Mouse (Mus musculus) splenic B cell, adult 2 months (primary cell): ENCODE results near the gene Tbx15.

Experiments
- DNase-seq: peaks from one replicate; pipeline ENCODE4 v3.0.0-alpha.2; 2011; ENCODE audit warnings: low read depth, low spot score
- H3K27me3 ChIP-seq: 2 replicates; pipeline ENCODE4 v1.6.1; 2012; ENCODE audit warnings: mild to moderate bottlenecking, low read length, moderate library complexity, mixed read lengths; ENCODE audit not compliant: control insufficient read depth, poor library complexity, insufficient read depth, severe bottlenecking
- H3K36me3 ChIP-seq: 2 replicates; pipeline ENCODE4 v1.6.1; 2012; ENCODE audit warnings: mild to moderate bottlenecking, low read length, moderate library complexity, mixed read lengths; ENCODE audit not compliant: control insufficient read depth, poor library complexity, insufficient read depth, severe bottlenecking

Tbx15 gene

DNA sequence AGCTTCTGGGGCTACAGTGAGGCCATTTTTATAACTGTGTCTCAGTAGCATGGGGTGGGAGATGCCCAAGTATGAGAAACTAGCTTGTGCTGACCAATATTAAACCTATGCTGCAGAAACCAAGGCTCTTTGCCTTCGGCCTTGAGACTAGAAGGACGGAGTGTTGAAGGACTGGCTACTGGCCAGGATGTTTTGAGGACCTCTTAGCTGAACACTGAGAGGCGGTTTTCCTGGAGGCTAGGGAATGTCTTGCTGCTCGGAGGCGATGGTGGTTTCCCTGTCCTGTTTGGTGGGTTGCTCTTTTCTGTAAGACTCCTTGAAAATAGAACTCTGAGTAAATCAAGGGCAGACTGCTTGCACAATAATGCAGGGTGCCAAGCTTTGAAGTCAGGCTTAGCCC, 89.1 kb downstream of the Tbx15 start:
- H3K27me3 ChIP-seq, result no peaks in the 10 kb centered on the region
- no peaks in the 10 kb centered on the region for H3K36me3 ChIP-seq
- DNase-seq, result no peak

DNA sequence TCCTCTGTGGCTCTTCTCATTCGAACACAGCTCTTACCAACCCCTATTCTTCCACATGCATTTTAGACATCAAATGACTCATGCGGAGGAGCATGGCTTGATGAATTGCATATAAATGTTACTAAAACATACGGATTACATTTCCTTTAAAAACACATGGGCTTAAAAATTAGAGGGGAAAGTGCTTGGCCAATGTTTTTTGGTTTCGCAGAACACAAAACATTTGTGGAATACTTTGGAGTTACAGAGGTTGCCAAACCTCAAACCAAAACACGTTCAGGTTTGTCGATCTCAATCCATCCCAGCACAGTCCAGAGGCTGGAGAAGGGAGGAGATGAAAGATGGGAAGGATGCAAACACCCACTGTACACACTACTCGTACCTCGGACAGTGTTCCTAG, 90.9 kb downstream of the Tbx15 start:
- no peak for DNase-seq
- Histone ChIP-seq H3K27me3 (no peaks in the 10 kb centered on the region), H3K36me3 (no peaks in the 10 kb centered on the region)

DNA sequence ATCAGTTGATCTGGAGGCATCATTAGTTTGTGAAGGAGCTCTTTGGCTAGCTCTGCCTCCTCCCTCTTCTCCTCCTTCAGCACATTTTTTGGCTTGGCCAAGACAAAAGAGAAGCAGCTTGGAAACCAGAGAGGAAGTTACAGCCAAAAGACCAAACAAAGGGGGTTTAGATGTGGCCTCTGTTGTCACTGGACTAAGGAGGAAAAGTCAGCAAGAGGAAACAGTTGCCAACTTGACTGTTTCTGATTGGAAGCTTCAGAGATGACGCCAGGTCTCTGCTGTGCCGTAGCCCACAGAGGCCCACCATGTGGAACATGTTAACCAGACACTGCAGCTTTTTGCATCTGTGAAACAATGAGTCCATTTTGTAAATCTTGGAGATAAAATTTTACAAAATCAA, 96.7 kb downstream of the Tbx15 start:
- no peak for DNase-seq
- no peaks in the 10 kb centered on the region for H3K27me3 ChIP-seq
- no peaks in the 10 kb centered on the region for H3K36me3 ChIP-seq

DNA sequence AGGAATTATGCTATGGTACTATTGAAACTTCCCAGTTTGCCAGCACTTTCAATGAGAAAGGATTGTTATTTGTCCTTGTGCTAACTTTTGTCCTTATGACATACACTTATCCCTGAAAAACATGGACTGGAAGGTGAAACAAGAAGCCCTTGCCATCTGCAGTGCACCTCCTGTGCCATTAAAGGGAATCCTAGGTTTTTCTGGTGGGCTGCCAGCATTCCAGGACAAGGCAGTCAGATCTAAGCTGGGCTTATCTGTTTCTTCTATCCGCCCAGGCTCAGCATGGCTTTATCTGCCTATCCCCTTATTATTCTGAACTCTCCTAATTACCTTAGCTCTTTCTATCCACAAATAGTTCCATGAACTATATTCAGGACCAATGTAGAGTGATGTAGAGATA, 98.6 kb downstream of the Tbx15 start:
- Histone ChIP-seq H3K36me3 (no peaks in the 10 kb centered on the region), H3K27me3 (no peaks in the 10 kb centered on the region)
- no peak for DNase-seq

GRCm38 (mm10) chr3:99340021-99340420, 99.8 kb downstream of the Tbx15 start:
- Histone ChIP-seq H3K36me3 (no peaks in the 10 kb centered on the region), H3K27me3 (no peaks in the 10 kb centered on the region)
- DNase-seq, result no peak

DNA sequence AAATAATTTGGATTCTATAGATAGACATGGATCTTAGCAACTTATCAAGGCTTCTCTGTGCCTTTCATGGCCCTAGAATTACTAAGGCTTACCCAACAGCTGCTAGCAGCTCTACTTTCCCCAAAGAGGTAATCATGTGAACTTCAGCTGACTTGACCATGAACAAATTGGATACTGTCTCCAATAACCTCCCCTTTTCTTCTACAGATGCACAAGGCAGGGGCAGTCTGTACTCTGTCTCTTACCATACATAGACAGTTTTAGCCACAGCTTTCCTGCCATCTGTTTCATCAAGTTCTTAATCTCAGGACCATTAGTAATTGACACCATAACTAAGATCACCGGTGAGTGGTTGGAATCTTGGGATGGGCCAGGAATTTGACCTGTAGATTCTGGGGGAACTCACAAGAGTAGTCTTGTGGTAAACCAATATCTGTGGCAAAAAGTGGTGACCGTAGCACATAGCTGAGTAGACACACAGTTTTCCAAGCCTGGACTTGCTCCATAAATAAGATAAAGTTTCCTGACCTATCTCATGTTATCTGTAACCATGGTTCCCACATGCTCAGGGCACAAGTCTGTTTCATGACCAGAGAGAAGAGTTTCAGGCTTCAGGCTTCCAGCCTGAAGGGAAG, 139.6 kb downstream of the Tbx15 start:
- Histone ChIP-seq H3K27me3 (no peaks in the 10 kb centered on the region), H3K36me3 (no peaks in the 10 kb centered on the region)
- no peak for DNase-seq

DNA sequence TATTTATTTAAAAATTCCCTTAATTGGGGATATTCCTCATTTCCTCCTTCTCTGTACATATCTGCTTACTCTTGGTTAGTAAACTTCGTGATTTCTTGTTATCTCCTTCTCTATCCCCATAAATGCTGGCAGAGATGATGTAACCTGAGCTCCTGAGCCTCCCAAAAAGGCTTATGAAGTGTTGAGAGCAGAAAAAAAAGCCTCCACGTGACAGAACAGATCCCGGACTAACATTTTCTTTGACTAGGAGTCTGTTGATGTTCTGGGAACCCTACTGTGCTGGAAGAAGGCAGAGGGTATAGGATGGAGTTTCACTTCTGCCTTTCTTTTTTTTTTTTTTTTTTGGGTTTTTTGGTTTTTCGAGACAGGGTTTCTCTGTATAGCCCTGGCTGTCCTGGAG, 146.9 kb downstream of the Tbx15 start:
- no peaks in the 10 kb centered on the region for H3K27me3 ChIP-seq
- no peaks in the 10 kb centered on the region for H3K36me3 ChIP-seq
- no peak for DNase-seq
